Mouse (Mus musculus) limb, embryonic 14.5 days (tissue): ENCODE measurements at regions not wholly inside any gene's neighbourhood (a gene's known extent, or its start where the extent isn't known, plus 50 kb on each side); places are given as distances from the start of the nearest gene placed in this dataset.

ENCODE experiments used
- ATAC-seq: fragments of 200-750 bp; cut with Nextera tagmentation; 2 replicates; pipeline ENCODE4 v1.8.0; 2017; ENCODE audit warnings: low read depth, moderate number of reproducible peaks, moderate TSS enrichment; ENCODE audit not compliant: low FRiP score
- DNase-seq: peaks from one replicate; pipeline ENCODE4 v3.0.0-alpha.2; 2015; ENCODE audit warnings: low spot score
- H3K27ac ChIP-seq: fragments of 300-500 bp; sonication (generic); replicated peaks from 2 replicates; pipeline ENCODE4 v1.5.1; 2014; ENCODE audit warnings: low read depth, mild to moderate bottlenecking, low read length, moderate library complexity, mixed read lengths
- H3K27me3 ChIP-seq: fragments of 300-500 bp; sonication (generic); 2 replicates; pipeline ENCODE4 v1.6.1; 2014; ENCODE audit warnings: low read length, mixed read lengths; ENCODE audit not compliant: control insufficient read depth, insufficient read depth
- H3K36me3 ChIP-seq: fragments of 300-500 bp; sonication (generic); 2 replicates; pipeline ENCODE4 v1.6.1; 2014; ENCODE audit warnings: mild to moderate bottlenecking, low read length, moderate library complexity, mixed read lengths; ENCODE audit not compliant: control insufficient read depth, insufficient read depth
- H3K4me1 ChIP-seq: fragments of 300-500 bp; sonication (generic); 2 replicates; pipeline ENCODE4 v1.6.1; 2014; ENCODE audit warnings: antibody characterized with exemption, low read length, mixed read lengths; ENCODE audit not compliant: control insufficient read depth, insufficient read depth
- H3K4me2 ChIP-seq: fragments of 300-500 bp; sonication (generic); replicated peaks from 2 replicates; pipeline ENCODE4 v1.6.1; 2014; ENCODE audit warnings: low read depth, mild to moderate bottlenecking, low read length, moderate library complexity; ENCODE audit not compliant: severe bottlenecking
- H3K4me3 ChIP-seq: fragments of 300-500 bp; sonication (generic); replicated peaks from 2 replicates; pipeline ENCODE4 v1.5.1; 2014; ENCODE audit warnings: low read length
- H3K9ac ChIP-seq: fragments of 300-500 bp; sonication (generic); 2 replicates; pipeline ENCODE4 v1.6.1; 2014; ENCODE audit warnings: mild to moderate bottlenecking, low read depth, low read length, moderate library complexity; ENCODE audit not compliant: severe bottlenecking
- H3K9me3 ChIP-seq: fragments of 300-500 bp; sonication (generic); 2 replicates; pipeline ENCODE4 v1.6.1; 2016; ENCODE audit warnings: low read length; ENCODE audit not compliant: control insufficient read depth
- POLR2A ChIP-seq: fragments of 200-500 bp; IDR thresholded peaks from 2 replicates; pipeline ENCODE4 v1.8.0; 2012; ENCODE audit warnings: inconsistent platforms, mild to moderate bottlenecking, moderate library complexity, borderline replicate concordance; ENCODE audit not compliant: insufficient read depth, insufficient read length; ENCODE audit errors: extremely low read depth
- WGBS: fragments of 180-500 bp; shearing (Covaris S2); extraction: QIAGEN DNeasy Blood & Tissue Kit; methylation state at CpG from one replicate; pipeline ENCODE4 v1.1.7; 2014; 5-methylcytosine and 5-hydroxymethylcytosine counted together

GRCm38 (mm10) chr9:101555011-101555673 lies 303.5 kb upstream of the Ppp2r3a start:
- ATAC-seq (peak; percentile 63; the same call in 1 of the 2 replicates), DNase-seq (no peak)
- H3K4me3 ChIP-seq, result no peak overlapping the region
- no peak overlapping the region for H3K4me2 ChIP-seq
- 37% methylated on average over 5 of the region's 5 CpGs for WGBS
- H3K36me3 ChIP-seq, result no peaks in the 10 kb centered on the region
- no peaks in the 10 kb centered on the region for H3K4me1 ChIP-seq
- TF ChIP-seq POLR2A, result no peak
- H3K9ac ChIP-seq, result no peak overlapping the region
- H3K27me3 ChIP-seq, result no peaks in the 10 kb centered on the region
- H3K27ac ChIP-seq, result no peak overlapping the region
- no peaks in the 10 kb centered on the region for H3K9me3 ChIP-seq

- no peak for DNase-seq
- WGBS, result 92% methylated on average over 6 of the region's 6 CpGs
- Histone ChIP-seq H3K27me3 (no peaks in the 10 kb centered on the region), H3K9ac (no peak overlapping the region), H3K4me1 (no peaks in the 10 kb centered on the region), H3K36me3 (no peaks in the 10 kb centered on the region), H3K4me3 (no peak overlapping the region), H3K27ac (no peak overlapping the region), H3K9me3 (no peaks in the 10 kb centered on the region), H3K4me2 (no peak overlapping the region)
- no peak for ATAC-seq
- no peak for TF ChIP-seq POLR2A
Observed at GRCm38 (mm10) chr9:101552789-101553188, 301.2 kb upstream of the Ppp2r3a start.

GRCm38 (mm10) chr9:101551256-101551655 lies 299.7 kb upstream of the Ppp2r3a start:
- no peaks in the 10 kb centered on the region for H3K9me3 ChIP-seq
- TF ChIP-seq POLR2A, result no peak
- 53% methylated on average over 3 of the region's 3 CpGs for WGBS
- no peak overlapping the region for H3K4me3 ChIP-seq
- no peak overlapping the region for H3K4me2 ChIP-seq
- no peaks in the 10 kb centered on the region for H3K4me1 ChIP-seq
- H3K27me3 ChIP-seq, result no peaks in the 10 kb centered on the region
- DNase-seq (no peak), ATAC-seq (no peak)
- no peaks in the 10 kb centered on the region for H3K36me3 ChIP-seq
- H3K27ac ChIP-seq, result no peak overlapping the region
- no peak overlapping the region for H3K9ac ChIP-seq

GRCm38 (mm10) chr9:101546213-101546832 lies 294.7 kb upstream of the Ppp2r3a start:
- Histone ChIP-seq H3K27me3 (no peaks in the 10 kb centered on the region), H3K36me3 (no peaks in the 10 kb centered on the region), H3K4me1 (no peaks in the 10 kb centered on the region), H3K9me3 (no peaks in the 10 kb centered on the region), H3K9ac (no peak overlapping the region), H3K4me2 (no peak overlapping the region), H3K4me3 (no peak overlapping the region), H3K27ac (no peak overlapping the region)
- ATAC-seq, result no peak
- WGBS, result 6% methylated on average over 10 of the region's 10 CpGs
- no peak for TF ChIP-seq POLR2A
- DNase-seq, result no peak

- Histone ChIP-seq H3K4me3 (no peak overlapping the region), H3K4me1 (no peaks in the 10 kb centered on the region), H3K27ac (no peak overlapping the region), H3K9me3 (no peaks in the 10 kb centered on the region), H3K27me3 (no peaks in the 10 kb centered on the region), H3K9ac (no peak overlapping the region), H3K4me2 (no peak overlapping the region), H3K36me3 (no peaks in the 10 kb centered on the region)
- no peak for TF ChIP-seq POLR2A
- no peak for ATAC-seq
- 66% methylated on average over 7 of the region's 7 CpGs for WGBS
- no peak for DNase-seq
Observed at GRCm38 (mm10) chr9:101518137-101518536, 266.5 kb upstream of the Ppp2r3a start.
